Mouse (Mus musculus): Measurements from ENCODE around the gene Rgs9bp.
"Not testable (repeated sequence)": the region's sequence is repeated elsewhere in the genome, so short reads cannot be mapped to it uniquely, and the experiment has no call there.

The Rgs9bp gene

DNA sequence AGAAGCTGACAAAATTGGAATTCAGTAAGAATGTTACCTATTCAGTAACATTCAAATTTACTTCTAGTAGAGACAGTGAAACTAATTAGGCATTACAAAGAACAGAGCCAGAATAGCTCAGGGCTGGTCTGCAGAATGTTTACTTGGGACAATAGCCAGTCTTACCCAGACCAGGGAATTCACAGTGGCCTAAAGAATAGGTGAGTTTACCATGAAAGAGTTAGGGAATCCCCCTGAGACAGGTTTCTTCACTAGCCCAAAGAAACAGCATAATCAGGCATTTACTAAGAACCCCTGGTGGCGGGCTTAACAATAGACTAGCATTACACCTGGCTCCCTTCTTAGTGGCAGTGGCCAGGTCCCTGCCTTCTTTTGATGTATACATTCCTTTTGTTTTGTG is 54.8 kb downstream of the Rgs9bp start:
- DNase-seq (ENCODE audit: low spot score): not testable (repeated sequence)

DNA sequence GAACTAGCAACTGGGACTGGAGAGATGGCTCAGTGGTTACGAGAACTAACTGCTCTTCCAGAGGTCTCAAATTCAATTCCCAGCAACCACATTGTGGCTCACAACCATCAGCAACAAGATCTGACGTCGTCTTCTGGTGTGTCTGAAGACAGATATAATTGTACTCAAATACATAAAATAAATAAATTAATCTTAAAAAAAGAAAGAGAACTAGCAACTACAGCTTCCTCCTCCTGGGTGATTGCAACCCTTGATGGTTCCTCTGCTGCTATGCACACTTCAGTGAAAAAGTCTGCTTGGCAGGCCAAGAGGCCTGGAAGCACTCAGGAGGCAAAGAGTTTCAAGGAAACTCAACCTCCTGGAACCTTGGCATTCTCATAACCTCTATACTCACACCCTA is 55.4 kb downstream of the Rgs9bp start:
- DNase-seq (ENCODE audit: low spot score): no peak
